Mouse (Mus musculus): ENCODE data around the gene Scd4. TPM values are rescaled to one million over a fixed set of nuclear protein-coding genes. Genes with fewer than 3 reads are reported as not detected.

Scd4 gene
- polyA plus RNA-seq (2016; fragmentation: Nextera tagmentation; extraction: Ambion mirVana), result 0.09 TPM in 1 of 2 replicates, not detected in the other

- no peaks in the 10 kb centered on the region for H3K27me3 ChIP-seq (ENCODE audit: insufficient read depth, poor library complexity, severe bottlenecking)
- H3K36me3 ChIP-seq, result no peaks in the 10 kb centered on the region
- no peak within 1 kb of the TSS for H3K4me3 ChIP-seq
- H3K9me3 ChIP-seq, result no peaks in the 10 kb centered on the region
- H3K4me1 ChIP-seq (replicated peaks), result peaks cover 7% of the 10 kb centered on the region; the same call in 1 of the 2 replicates
- no peak within 1 kb of the TSS for H3K27ac ChIP-seq
- no peak for DNase-seq (ENCODE audit: low spot score)
- WGBS, result 87% methylated on average over 10 of the region's 10 CpGs
Observed at GRCm38 (mm10) chr19:44332833-44333623, at the start of gene Scd4. TSS of gene Scd4 (plus strand) at chr19:44333092.

- Histone ChIP-seq H3K36me3 (no peaks in the 10 kb centered on the region), H3K27ac (peak overlapping the region; percentile 96), H3K4me1 (replicated peaks) (peaks cover 73% of the 10 kb centered on the region), H3K9me3 (no peaks in the 10 kb centered on the region), H3K27me3 (ENCODE audit: insufficient read depth, poor library complexity, severe bottlenecking) (no peaks in the 10 kb centered on the region), H3K4me3 (peak overlapping the region; percentile 59)
- DNase-seq (ENCODE audit: low spot score), result no peak
- WGBS, result 37% methylated on average over 15 of the region's 15 CpGs
Observed at GRCm38 (mm10) chr19:44283157-44284024, 49.5 kb upstream of the Scd4 start.

GRCm38 (mm10) chr19:44284025-44284695 is 48.7 kb upstream of the Scd4 start:
- whole genome bisulfite sequencing, result under 1% methylated on average over 38 of the region's 38 CpGs
- H3K36me3 ChIP-seq, result no peaks in the 10 kb centered on the region
- H3K9me3 ChIP-seq, result no peaks in the 10 kb centered on the region
- peak overlapping the region; percentile 96 for H3K27ac ChIP-seq
- DNase-seq (ENCODE audit: low spot score), result peak; percentile 98
- peaks cover 73% of the 10 kb centered on the region for H3K4me1 ChIP-seq (replicated peaks)
- H3K27me3 ChIP-seq (ENCODE audit: insufficient read depth, poor library complexity, severe bottlenecking), result no peaks in the 10 kb centered on the region
- H3K4me3 ChIP-seq, result peak overlapping the region; percentile 59

DNA sequence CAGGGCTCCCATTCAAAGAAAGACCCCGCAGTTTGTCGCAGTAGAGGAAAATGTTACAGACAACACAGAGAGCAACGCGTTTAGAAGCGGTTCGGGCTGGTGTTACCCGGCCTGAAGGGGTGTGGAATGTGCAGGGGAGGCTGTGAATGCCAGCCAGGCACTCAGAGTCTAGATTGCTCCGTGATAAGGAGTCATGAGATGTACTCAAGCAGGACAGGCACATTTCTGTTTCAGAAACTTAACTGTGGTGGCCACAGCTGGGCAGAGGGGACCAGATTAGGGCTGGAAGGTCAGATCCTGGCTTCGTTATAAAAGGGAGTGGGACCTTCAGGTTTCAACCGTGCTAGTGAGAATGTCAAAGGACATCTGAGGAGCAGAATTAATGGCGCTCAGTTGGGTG is 48.2 kb upstream of the Scd4 start:
- DNase-seq (ENCODE audit: low spot score), result no peak
- Histone ChIP-seq H3K4me3 (peak overlapping the region; percentile 59), H3K27me3 (ENCODE audit: insufficient read depth, poor library complexity, severe bottlenecking) (no peaks in the 10 kb centered on the region), H3K9me3 (no peaks in the 10 kb centered on the region), H3K4me1 (replicated peaks) (peaks cover 72% of the 10 kb centered on the region), H3K36me3 (no peaks in the 10 kb centered on the region), H3K27ac (peak overlapping the region; percentile 96)
- 2% methylated on average over 11 of the region's 11 CpGs for WGBS

DNA sequence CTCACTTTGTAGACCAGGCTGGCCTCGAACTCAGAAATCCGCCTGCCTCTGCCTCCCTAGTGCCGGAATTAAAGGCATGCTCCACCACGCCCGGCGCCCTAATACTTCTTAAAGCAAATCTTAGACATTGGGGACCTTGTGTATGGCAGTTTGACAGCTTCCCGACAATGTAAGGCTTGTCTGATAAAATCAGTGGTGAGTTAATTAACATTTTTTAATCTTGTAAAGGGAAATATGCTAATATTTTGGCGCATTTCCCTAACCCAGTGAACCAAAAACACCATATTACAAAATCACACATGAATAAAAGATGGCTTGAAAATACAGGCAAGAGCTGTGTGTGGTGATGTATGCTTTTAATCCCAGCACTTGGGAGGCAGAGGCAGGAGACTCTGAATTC is 47.3 kb upstream of the Scd4 start:
- Histone ChIP-seq H3K4me1 (replicated peaks) (peaks cover 68% of the 10 kb centered on the region), H3K4me3 (no peak overlapping the region), H3K9me3 (no peaks in the 10 kb centered on the region), H3K27ac (peak overlapping the region; percentile 53), H3K27me3 (ENCODE audit: insufficient read depth, poor library complexity, severe bottlenecking) (no peaks in the 10 kb centered on the region), H3K36me3 (no peaks in the 10 kb centered on the region)
- no peak for DNase-seq (ENCODE audit: low spot score)
- WGBS, result 93% methylated on average over 8 of the region's 8 CpGs

DNA sequence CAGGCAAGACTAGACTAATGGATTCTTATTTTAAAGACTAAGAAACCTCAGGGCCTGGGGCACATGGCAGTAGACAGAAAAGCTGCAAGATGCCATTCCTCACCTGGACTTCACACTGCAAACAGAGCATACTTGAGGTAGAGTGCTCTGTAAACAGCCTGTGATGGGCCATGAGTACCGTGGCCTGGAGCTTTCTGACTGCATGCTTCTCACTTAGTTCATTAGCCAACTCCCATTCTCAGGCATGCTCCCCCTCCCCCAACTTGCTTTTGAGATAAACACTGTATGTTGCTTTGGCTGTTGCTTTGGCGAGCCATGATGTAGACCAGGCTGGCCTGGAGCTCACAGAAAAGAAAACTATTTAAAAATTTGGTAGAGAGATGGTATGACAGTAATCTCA is 46.8 kb upstream of the Scd4 start:
- H3K27ac ChIP-seq, result peak overlapping the region; percentile 53
- 65% methylated on average over 2 of the region's 2 CpGs for WGBS
- no peaks in the 10 kb centered on the region for H3K27me3 ChIP-seq (ENCODE audit: insufficient read depth, poor library complexity, severe bottlenecking)
- DNase-seq (ENCODE audit: low spot score), result no peak
- H3K4me3 ChIP-seq, result no peak overlapping the region
- peaks cover 63% of the 10 kb centered on the region for H3K4me1 ChIP-seq (replicated peaks)
- H3K9me3 ChIP-seq, result no peaks in the 10 kb centered on the region
- no peaks in the 10 kb centered on the region for H3K36me3 ChIP-seq

- no peaks in the 10 kb centered on the region for H3K27me3 ChIP-seq (ENCODE audit: insufficient read depth, poor library complexity, severe bottlenecking)
- H3K27ac ChIP-seq, result peak overlapping the region; percentile 50; the same call in 1 of the 2 replicates
- H3K36me3 ChIP-seq, result no peaks in the 10 kb centered on the region
- H3K4me1 ChIP-seq (replicated peaks), result peaks cover 63% of the 10 kb centered on the region
- no peaks in the 10 kb centered on the region for H3K9me3 ChIP-seq
- no peak for DNase-seq (ENCODE audit: low spot score)
- no peak overlapping the region for H3K4me3 ChIP-seq
- WGBS, result 78% methylated on average over 11 of the region's 11 CpGs
Observed at GRCm38 (mm10) chr19:44287415-44288110, 45.3 kb upstream of the Scd4 start.

DNA sequence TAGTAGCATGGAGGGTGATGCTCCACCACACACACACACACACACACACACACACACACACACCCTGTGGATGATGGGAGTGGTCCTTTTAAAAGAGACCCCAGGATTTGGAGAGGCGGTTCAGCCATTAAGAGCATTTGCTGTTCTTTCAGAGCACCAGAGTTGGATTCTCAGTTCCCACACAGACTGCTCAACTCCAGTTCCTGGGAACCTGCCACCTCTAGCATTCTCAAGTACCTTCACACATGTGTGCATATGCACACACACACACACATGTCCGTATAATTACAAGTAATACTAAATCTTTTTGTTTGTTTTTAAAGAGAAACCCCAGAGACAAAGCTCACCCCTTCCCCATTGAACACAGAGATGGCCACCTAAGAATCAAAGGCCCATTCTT is 40.8 kb upstream of the Scd4 start:
- peaks cover 58% of the 10 kb centered on the region for H3K4me1 ChIP-seq (replicated peaks)

GRCm38 (mm10) chr19:44292483-44292882 is 40.4 kb upstream of the Scd4 start:
- peak overlapping the region; percentile 94 for H3K4me3 ChIP-seq
- H3K9me3 ChIP-seq, result no peaks in the 10 kb centered on the region
- H3K27me3 ChIP-seq (ENCODE audit: insufficient read depth, poor library complexity, severe bottlenecking), result no peaks in the 10 kb centered on the region
- H3K27ac ChIP-seq, result peak overlapping the region; percentile 99
- DNase-seq (ENCODE audit: low spot score), result no peak
- 64% methylated on average over 3 of the region's 3 CpGs for WGBS
- peaks cover 28% of the 10 kb centered on the region for H3K36me3 ChIP-seq
- H3K4me1 ChIP-seq (replicated peaks), result peaks cover 61% of the 10 kb centered on the region

More for the DNA sequence above, 40.8 kb upstream of the Scd4 start:
- 84% methylated on average over 2 of the region's 2 CpGs for WGBS
- Histone ChIP-seq H3K36me3 (peaks cover 24% of the 10 kb centered on the region), H3K27me3 (ENCODE audit: insufficient read depth, poor library complexity, severe bottlenecking) (no peaks in the 10 kb centered on the region), H3K4me3 (peak overlapping the region; percentile 94), H3K9me3 (no peaks in the 10 kb centered on the region), H3K27ac (peak overlapping the region; percentile 99)
- no peak for DNase-seq (ENCODE audit: low spot score)

DNA sequence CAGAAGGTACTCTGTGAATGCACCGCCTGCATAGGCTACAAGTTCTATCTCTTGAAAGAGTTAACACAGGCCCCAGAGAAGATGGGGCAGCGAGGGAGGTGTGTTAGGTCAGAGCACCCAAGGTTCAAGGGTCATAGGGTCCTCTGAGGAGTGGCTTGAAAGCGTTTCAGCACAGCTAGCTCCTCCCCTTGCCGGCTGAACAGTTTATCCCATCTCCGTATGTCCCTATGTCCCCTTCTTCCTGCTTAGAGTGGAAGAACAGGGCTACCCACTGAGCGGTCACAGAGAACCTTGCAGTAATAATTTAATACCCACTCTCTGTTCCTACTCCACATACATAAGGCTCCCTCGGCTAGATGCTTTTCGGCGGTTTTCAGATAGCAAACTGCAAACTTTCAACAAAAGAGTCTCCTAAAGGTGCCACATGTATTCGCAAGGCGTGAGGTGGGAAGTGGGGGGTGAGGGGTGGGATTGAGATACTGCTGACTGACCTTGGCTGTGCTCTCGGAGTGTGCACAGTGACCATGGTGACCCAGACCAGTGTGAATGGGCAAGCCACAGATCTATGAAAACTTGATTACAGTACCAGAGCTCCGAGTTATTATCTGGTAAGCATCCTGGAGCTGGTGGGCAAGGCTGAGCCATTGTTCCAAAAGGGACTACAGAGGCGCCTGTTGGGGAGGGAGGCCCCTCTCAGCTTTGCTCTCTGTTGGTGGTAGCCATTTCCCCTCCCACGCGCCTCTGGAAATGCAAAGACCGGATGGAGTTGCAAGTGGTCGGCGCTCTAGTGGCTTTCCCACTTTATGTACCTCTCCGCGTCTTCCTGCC is 39.7 kb upstream of the Scd4 start, which contains the start of gene Scd2:
TSS of gene Scd2 (plus strand) at position 734 of the 828 bp plus-strand sequence.
- Histone ChIP-seq H3K27me3 (ENCODE audit: insufficient read depth, poor library complexity, severe bottlenecking) (no peaks in the 10 kb centered on the region), H3K27ac (peak within 1 kb of the TSS; percentile 99), H3K4me3 (peak within 1 kb of the TSS; percentile 94), H3K9me3 (no peaks in the 10 kb centered on the region), H3K36me3 (peaks cover 35% of the 10 kb centered on the region), H3K4me1 (replicated peaks) (peaks cover 63% of the 10 kb centered on the region)
- 2% methylated on average over 21 of the region's 21 CpGs for WGBS
- DNase-seq (ENCODE audit: low spot score), result peak; percentile 59

DNA sequence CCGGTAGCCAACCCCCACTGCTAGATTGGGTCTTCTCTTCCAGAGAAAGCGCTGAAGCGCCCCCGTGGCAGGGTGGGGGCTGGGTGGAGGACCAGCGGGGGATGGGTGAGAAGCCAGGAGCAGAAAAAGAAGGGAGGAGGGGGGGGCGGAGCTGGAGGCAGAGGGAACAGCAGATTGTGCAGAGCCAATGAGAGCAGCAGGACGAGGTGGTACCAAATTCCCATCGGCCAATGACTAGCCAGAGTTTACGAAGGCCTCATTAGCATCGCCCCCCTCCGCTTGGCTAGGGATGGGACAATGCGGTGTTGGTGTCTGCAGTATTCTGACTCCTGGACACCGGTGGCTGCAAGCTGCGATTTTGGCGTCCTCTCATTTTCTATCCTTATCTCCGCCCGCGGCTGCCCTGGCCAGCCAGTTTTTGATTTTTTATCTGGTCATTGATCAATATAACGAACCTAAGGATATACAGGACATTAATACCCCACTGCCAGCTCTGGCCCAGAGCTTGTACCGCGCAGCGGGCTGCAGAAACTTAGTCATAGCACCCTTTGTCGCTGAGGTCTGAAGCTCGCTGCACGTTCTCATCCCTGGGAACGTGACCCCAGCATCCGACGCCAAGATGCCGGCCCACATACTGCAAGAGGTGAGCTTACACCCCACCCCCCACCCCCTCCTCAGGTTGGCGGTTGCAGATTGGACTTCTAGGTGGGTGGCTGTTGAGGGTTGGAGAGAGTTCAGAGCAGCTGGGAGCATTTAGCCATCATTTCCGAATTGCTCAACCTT is 38.9 kb upstream of the Scd4 start:
- Histone ChIP-seq H3K4me3 (peak overlapping the region; percentile 94), H3K36me3 (peaks cover 43% of the 10 kb centered on the region), H3K9me3 (no peaks in the 10 kb centered on the region), H3K27ac (peak overlapping the region; percentile 99), H3K4me1 (replicated peaks) (peaks cover 71% of the 10 kb centered on the region), H3K27me3 (ENCODE audit: insufficient read depth, poor library complexity, severe bottlenecking) (no peaks in the 10 kb centered on the region)
- WGBS, result under 1% methylated on average over 31 of the region's 31 CpGs
- peak; percentile 98 for DNase-seq (ENCODE audit: low spot score)

Data from hindbrain, embryonic 10.5 days (tissue).